Mouse (Mus musculus) thymus, adult 2 months (tissue): Measurements from ENCODE around the gene AI467606.

ENCODE experiments used
- CTCF ChIP-seq: fragments of 200-500 bp; IDR thresholded peaks from 2 replicates; pipeline ENCODE4 v1.5.1; 2012; ENCODE audit warnings: mild to moderate bottlenecking, control low read depth, low read length, moderate library complexity, borderline replicate concordance; ENCODE audit not compliant: control insufficient read depth, poor library complexity, insufficient read depth; ENCODE audit errors: extremely low read depth
- POLR2A ChIP-seq: fragments of 200-500 bp; IDR thresholded peaks from 2 replicates; pipeline ENCODE4 v1.6.1; 2012; ENCODE audit warnings: mild to moderate bottlenecking, low read length, control low read depth, moderate library complexity; ENCODE audit not compliant: control insufficient read depth, poor library complexity, insufficient read depth; ENCODE audit errors: extremely low read depth

DNA sequence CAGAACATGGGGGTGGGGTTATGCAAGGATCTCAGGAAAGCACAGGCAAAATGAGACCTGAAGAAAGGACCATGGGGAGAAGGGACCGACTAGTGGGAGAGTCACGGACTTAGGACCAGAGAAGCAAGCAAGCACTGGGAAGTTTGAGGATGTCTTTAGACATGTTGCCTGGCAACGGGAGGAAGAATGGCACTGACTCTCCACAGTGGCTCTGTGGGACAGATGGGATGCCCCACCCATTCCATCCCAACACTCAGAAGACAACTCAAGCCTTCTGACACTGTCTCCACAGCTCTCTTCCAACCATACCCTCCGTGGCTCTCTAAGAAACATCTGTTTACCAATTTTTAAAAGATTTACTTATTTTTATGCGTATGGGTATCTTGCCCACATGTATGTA is 42.0 kb downstream of the AI467606 start:
- no peak for TF ChIP-seq CTCF
- no peak for TF ChIP-seq POLR2A
